Mouse (Mus musculus) right cerebral cortex, postnatal 14 days (tissue): Measurements from ENCODE around the gene Hltf.
"Not testable (repeated sequence)": the region's sequence is repeated elsewhere in the genome, so short reads cannot be mapped to it uniquely, and the experiment has no call there.

ENCODE experiments used
- DNase-seq: peaks from one replicate; pipeline ENCODE4 v3.0.0; 2022

Gene Hltf

DNA sequence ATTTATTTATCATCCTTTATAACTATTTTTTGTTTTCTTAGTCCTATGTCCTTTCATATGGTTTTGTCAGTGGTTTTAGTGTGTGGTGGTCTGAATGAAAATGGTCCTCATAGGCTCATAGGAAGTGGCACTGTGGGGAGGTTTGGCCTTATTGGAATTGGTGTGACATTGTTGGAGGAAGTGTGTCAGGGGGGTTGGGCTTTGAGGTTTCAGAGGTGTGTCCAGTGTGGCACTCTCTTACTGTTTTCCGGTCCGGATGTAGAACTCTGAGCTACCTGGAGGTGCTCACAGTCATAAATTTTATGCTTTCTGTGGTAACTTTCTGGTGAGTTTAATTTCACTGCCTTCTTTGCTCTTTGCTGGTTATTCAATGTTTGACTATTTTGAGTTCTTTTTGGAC is 47.2 kb downstream of the Hltf start:
- DNase-seq, result no peak

DNA sequence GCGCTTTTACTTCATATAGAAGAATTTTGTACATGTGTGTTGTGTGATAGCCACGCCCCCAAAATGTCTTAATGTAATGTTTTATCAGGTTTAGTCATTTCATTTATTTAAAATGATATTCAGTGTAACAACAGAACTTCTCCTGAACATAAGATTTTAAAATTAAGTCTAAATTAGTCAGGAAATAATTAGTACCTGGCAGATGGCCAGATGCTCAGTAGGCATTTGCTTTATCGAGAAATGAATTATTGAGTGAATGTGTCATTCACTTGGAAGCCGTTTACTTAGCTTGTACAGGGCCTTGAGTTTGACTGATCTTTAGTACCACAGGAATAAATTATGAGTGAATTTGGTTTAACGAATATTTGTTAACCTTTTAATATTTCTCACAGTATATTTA is 51.3 kb downstream of the Hltf start:
- no peak for DNase-seq

DNA sequence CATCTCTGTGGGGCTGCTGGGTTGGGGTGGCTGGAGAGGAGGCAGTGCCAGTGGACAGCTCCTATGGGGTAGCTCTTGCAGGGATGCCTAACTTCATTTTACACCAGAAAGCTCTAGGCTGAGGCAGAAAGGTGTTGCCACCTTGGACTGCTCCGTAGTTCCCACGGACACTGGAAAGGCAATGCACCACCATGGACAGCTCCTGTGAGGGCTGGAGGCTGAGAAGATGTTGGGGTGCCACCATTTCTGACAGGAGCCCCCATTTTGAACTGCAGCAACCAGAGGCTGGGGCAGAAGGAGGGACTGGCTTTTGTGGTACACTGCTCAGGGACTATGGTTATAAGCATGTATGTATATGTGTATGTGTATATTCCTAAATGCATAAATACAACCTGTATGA is 54.3 kb downstream of the Hltf start:
- DNase-seq, result no peak

DNA sequence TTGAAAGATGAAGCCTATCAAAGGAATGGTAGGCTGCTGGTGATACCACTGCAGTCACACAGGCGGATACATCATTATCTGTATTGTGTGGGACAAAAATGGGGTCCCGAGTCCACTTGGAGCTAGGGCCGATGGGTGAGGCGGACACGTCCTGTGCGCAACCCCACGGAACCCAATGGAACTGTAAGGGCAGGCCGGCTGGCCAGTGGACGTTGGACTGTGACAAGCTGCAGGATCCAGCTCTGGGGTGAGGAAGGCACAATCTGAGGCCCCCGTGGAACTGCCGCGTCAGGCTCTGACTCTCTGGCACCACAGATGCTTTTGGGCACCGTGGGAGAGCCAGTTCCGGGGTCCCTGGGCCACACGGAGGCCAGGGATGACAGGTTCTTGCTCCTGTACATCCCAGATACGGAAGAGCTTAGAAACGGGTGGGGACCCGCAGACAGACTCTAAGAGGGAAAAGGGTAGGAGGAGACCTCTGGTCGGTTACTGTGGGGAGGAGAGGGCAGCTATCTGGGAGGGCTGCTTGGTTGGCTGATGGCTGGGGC is 61.5 kb downstream of the Hltf start:
- DNase-seq, result no peak

DNA sequence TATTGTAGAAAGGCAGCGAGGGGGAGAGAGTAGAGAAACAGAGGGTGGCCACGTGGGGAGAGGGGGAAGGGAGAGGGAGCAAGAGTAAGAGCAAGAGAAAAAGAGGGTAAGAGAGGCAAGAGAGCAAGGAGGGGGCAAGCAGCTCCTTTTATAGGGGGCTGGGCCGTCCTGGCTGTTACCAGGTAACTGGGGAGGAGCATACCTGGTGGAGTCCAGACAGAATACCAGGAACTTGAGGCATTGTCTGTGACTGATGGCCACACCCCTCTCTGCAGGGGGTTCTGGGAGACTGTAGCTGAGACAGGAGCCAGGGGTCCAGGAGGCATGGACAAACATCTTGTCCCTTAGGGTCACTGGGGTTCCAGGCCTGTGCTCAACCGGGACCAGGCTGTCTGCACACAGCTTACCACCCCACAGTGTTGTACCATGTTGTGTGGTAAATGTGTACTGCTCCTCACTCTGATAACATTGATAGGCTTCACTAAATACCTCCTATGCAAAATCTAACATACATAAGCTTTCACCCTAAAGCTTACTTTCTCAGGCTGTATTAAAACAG is 62.2 kb downstream of the Hltf start:
- DNase-seq, result no peak

DNA sequence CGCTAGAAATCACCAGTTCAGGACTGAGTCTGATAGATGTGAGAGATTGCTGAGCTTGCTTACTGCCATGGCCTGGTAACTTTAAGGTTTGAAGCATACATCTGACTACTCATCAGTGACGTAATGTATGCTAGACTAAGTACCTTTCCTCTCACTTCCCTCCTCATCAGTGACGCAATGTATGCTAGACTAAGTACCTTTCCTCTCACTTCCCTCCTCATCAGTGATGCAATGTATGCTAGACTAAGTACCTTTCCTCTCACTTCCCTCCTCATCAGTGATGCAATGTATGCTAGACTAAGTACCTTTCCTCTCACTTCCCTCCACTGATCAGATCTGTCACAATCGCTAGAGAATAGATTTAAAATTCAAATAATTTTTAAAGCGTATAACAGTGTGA is 64.0 kb downstream of the Hltf start:
- not testable (repeated sequence) for DNase-seq

DNA sequence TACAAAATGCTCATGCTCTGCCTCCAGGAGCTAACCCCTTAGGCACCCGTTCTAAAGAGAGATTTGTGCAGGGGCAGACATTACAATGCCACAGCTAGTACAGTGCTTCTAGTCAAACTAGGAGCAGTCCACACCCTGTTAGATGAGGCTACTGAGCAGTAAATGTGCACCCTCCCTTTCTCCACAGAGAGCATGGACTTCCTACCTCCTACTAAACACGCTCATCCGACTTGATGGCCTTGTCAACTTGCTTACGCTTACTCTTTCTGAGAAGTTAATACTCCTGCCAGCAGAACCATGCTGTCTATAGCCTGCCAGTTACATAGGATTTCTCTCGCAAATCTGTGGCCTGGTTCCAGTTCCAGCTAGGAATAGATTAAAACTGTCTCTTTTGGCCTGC is 68.0 kb downstream of the Hltf start:
- DNase-seq, result no peak

DNA sequence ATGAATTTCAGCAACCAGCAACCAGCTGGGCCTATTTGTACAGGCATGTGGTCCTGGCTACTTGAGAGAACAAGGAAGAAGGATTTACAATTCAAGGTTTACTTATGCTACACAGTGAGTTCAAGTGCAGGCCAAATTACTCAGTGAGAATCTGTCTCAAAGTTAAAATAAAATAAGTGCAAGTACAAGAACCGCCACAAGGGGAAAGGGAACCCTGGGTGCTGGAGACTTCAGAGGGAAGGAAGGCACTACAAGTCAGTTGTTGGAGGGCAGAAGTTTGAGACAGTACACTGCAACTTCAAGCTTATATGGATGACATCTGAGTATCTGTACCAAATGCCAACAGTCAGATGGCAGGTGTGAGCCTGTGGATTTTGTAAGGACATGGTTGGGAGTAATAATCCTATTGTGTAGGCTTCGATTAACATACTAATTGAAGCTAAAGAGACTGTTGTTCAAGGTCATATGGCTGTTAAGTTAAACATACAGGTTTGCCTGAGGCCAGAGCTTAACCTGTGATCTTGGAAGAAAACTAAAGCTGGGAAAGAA is 69.5 kb downstream of the Hltf start:
- no peak for DNase-seq

DNA sequence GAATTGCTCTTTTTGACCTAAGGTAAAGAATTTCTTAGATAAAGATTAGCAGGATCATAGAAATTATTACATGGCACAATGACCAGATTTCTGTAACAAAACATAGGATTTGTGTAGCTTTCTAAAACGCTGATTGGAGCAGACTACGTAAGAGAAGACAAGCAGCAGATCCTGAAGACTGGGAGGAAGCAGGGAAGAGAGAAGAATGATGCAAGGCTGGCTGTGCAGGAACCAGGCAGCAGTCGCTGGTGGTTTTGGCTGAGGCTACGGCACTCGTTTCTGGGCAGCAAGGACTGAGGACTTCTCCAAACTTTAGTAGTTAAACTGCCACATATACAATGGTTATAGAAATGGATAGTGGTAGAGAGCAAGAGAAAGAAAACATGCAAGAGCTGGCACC is 71.9 kb downstream of the Hltf start:
- DNase-seq, result no peak

DNA sequence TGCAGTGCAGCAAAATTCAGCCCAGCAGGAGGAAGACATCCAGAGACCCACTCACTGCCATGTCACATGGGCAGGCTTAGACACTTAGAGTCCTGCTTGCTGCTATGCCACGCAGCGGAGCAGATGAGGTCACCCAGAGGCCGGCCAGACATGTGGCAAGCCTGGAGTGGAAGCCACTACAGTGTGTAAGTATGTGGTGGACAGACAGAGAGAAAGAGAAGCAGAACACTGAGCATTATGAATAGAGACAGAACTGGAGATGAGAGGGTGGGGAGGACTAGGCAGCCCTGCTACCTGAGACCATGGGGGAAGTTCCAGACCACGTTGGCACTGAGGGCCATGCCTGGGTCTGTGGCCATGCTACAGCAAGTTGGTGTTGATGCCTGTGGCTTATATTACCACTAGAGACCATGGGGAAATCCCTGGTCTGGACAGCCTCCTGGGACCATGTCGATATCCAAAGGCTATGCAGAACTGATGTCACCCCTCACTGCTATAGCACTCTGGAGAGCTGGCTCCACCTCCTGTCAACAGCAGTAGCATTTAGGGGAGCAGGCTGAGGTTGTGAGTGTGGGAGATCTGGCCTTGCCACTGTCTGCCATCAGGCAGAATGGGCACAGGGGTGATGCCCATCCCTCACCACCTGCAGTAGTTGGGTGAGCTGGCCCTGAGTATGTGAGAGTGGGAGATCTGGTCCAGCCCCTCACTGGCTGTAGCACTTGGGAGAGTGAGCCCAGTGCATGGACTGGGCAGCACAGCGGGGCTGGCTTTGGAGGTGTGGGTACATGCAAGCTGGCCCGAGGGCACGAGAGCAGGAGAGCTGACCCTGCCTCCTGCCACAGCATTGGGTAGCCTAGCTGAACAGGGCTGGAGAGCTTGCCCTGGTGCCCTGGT is 73.1 kb downstream of the Hltf start:
- no peak for DNase-seq

DNA sequence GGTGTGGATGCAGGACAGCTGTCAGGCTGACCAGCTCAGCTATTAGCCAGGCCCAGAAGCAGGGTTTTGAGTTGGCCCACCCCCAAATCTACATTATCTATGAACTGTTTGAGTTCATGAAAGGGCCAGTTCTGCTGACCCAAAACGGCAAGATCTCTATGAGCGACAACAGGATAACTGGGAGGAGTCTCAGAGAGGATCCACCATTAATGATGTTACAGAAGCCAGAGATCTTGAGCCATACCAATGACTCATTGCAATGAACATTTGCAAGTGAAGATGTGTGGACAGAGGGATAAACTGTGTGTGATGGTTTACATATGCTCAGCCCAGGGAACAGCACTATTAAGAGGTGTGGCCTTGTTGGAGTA is 73.7 kb downstream of the Hltf start:
- no peak for DNase-seq

DNA sequence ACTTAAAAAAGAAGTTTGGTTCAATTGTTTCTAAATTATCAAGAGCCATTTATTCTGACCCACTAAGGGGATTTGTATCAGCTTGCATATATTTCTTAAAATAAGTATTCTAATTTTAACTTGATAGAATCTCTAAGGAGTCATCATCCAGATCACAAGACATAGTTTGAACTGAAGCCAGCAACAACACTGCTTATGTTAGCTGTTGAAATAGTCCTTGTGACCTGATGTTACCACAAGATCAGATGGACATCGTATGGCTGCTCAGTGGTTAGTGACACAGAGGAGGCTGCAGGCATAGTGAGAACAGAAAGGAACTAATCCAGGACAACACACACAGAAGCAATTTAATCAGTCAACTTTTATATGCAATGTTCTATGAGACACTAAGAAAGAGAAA is 75.1 kb downstream of the Hltf start:
- DNase-seq, result no peak

DNA sequence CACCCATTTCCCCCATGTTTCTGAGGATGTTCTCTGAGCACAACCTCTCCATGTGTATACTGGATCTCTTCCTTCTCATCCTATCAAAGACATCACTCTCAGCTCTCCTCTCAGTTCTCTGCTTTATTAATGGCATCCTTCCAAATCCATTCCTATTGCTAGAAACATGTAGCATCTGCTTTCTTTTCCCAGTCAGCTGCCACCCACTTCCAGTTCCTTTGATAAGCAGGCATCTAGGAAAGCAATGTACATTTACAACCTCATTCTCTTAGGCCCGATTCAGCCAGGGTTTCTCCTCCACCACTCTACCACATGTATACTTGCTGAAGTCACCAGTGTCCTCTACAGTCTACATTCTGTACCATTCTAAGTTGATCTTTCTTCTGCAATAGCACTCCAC is 76.1 kb downstream of the Hltf start:
- DNase-seq, result no peak

DNA sequence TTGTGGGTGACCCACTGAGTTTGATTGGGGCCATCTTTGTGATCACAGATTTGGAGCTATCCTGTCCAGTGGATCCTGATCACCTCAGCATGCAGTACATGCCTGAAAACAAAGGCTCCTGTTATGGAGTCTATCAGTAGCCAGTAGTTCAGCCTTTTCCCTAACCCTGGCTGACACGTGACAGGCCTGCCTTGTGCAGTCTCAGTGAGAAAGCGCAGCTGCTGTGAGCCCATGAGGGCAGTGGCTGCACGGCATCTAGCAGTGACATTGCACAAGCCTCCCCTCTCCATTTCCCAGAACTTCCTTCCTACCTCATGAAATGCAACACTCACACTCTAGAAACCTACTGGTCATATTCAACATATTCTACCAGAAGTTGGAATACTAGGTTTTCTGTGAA is 76.9 kb downstream of the Hltf start:
- DNase-seq, result no peak

DNA sequence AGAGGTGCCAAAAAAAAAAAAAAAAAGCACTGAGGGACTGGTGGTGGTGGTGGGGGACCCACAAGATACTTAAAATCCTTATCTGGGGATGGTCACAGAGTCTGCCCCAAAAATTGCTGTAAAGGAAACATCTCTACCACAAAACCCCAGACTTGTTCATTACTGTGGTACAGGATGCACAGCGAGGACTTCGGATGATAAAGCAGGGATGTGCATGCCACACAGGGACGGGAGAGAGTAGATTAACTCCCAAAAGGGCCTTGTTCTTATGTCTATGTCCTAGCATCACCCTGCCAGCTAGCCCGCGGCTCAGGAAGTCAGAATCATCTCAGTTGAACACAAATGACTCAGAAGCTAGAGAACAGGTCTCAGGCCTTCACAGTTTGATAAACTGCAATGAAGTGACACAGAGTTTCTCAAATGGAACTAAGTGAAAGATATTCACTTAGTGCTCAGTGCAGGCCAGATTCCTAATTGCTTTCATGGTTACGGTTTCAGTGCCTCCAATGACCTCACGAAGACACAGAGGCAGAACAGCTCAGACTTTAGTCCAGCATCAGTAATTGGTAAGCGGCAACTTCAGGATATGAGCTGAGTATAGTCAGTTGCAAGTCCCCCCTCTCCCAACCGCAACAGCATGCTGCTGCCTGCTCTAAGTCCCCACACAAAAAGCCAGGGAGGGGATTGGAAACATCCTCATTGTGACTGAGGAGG is 79.4 kb downstream of the Hltf start:
- no peak for DNase-seq

DNA sequence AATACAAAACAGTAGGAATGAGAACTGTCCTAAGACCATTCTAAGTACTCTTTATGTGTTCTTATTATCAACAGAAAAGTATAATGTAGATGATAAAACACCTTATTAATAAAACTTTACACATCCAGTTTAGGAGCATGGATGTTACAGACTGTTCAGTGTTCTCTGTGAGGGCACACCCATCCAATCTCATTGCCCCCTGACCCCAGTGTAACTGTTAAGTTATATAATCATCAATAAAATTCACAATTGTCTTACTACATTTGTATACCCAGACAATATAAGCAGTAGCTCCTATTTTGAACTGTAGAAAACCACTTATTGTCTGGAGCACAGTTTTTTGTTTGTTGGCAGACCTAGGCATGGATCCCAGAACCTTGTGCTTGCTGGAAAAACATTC is 83.6 kb downstream of the Hltf start:
- no peak for DNase-seq

DNA sequence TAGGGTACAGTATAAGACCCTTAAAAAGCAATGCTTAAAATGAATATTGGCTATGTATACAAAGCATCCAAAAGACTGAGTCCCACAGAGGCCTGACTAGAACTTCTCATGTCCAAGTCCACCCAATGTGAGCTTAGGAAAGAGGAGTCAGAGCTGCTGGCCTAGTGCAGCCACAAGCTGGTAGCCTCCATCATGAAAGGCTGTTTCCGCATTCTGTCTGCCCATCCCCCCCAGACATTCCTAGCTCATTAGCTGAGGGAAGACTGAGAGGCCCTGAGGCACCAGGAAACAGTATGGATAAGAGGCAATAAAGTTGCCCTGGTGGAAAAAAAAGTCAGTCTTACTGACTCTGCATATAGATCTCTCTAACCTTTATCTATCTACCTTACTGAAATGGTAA is 84.1 kb downstream of the Hltf start:
- DNase-seq, result no peak

DNA sequence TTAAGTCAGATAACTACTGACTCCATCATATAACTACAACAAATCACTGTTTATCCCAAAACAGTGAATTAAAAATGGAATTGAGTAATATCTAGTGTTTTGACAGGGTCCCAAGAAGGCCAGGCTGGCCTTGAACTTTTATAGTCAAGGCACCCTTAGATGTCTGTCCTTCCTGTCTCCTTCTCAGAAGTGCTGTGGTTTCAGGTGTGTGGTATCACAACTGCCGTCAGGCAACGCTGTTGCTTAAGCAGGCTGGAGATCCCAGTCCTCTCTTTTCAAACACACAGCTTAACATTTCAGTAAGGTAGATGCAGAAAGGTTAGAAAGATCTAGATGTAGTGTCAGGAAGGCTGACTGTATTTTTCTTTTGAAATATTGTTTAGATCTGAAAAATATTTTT is 84.5 kb downstream of the Hltf start:
- DNase-seq, result no peak

DNA sequence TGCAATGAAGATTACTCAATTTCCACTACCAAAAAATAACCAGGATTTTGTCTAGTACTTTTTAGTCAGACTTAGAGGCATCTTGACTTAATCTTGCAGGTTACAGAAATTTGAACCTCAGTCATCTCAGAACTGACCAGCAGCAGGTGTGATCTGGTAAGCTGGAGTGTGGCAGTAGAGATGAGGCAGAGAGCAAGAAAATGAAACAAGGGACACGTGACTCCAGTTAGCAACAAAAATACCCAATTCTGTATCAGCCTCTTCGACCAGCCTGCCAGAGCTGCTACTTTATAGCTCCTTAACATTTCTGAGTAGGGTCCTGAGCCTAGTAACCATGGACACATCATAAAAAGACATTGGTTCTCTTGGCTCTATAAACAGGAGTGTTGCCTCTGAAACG is 85.0 kb downstream of the Hltf start:
- DNase-seq, result no peak

DNA sequence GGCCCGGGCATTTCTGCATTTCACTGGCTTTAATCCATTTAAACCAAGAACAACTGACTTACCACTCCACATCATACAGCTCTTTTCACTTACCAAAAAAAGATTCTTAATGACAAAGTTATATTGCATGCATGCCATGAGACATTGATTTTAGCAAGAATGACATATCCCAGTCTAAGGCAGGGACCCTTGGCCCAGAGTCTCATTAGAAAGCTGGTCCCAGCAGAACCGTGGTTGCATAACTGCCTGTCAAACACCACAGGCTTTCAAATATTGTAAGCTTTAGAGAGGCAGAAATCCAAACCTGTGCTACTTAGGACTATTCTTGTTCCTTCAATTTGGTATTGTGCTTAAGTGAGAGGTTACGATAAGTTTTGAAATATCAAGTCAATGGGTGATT is 86.1 kb downstream of the Hltf start:
- no peak for DNase-seq

DNA sequence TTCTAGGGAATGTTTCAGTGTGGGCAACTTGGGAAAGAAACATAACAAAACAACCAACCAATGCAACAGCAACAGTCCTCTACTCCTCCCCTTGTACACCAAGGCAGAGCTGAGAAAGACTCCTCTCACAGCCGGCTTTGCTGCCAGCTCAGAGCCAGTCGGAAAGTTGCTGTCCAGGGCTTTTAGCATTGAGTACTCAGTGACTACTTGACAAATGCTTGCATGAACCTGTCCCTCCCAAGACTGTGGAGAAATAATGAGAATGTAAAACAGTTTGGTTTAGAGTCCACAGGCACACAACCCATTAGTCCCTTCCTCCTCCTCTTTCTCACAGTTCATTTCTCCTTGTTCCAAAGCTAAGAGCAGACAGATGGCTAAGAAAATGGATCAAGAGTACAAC is 86.8 kb downstream of the Hltf start:
- no peak for DNase-seq

DNA sequence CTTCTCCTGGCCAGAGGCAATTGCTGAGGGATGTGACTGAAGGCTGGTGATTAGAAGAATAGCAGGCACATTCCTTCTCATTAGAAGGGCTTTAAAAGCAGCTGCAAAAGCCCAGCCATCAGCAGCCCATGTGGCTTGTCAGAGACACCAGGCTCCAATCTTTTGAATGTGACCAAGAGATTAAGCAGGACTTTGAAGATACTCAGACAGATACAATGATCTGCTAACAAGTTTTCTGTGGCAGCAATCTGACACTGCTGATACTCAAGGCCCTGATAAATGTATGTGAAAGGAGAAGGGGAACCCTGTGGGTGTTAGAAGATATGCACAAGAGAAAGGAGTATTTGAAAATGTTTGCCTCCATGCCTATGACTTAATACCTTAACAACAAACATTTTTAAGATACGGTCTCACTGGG is 88.1 kb downstream of the Hltf start:
- no peak for DNase-seq

DNA sequence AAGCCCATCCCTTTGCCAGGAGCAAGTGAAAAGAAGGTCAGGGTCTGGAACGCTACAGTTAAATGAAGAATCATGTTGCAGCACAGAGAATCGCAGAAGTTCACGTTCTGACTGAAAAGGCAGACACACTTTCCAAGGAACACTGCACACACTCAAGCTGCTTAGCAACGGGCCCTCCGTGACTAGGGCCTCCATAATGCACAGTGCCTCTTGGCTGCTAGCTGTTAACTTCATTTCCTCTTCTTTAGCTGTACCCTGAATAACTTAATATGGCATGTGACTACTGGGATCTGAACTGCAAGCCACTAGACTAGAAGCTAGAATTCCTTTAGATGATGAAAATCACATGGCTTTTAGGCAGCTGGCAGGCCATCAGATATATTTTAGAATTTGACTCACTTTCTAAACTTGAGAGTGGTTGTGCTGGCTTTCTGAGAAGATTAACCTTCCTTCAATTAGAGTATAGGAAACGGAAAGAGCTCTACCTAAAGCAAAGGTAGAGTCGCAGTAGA is 89.3 kb downstream of the Hltf start:
- DNase-seq, result no peak

DNA sequence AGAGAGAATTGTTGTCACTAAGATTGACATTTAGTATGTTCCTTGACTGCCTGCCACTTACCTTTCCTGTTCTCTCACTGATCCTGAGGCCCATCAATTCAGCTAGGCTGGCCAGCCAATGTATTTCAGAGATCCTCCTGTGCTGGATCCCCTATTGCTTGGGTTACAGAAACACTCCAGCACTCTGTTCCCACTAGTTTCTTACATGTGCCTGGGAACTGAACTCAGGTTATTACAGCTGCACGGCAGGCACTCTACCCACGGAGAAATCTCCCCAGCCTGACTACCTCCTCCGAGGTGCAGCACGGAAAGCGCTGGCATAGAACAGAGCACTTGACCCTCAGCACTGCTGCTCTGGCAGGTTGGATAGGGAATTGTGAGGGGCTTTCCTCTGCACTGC is 90.0 kb downstream of the Hltf start:
- no peak for DNase-seq
